Mouse (Mus musculus): ENCODE measurements around the gene Hoxa6.

Gene Hoxa6

DNA sequence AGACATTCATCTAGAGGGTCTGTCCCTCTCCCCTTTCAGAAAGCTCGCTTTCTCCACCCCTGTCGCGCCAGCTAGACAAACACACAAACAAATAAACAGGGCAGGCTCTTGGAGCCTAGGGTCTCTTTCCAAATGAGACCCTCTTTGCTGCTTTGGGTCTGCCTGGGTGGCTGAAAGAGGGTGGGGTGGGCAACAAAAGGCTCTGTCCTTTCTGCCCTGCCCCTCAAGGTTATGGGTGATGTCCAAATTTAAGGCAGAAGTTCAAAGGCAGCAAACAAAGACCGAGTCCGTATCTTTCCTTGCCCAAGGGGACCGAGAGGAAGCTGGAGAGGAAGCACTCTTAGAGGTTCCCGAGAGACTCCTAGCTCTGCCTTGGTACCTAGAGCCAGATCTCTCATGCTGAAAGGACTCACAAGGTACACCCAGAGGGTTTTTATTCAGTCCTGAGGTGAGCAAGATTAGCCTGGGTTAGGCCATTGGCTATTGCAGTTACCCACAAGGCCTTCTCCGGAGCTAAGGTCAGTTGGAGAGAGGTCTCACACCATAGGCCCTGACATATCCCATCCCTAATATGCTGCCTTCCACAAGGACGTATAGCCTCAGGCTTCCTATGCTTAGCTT, 32.6 kb upstream of the Hoxa6 start:
- DNase-seq (ENCODE audit: low spot score in 2 of 2) = no peak

DNA sequence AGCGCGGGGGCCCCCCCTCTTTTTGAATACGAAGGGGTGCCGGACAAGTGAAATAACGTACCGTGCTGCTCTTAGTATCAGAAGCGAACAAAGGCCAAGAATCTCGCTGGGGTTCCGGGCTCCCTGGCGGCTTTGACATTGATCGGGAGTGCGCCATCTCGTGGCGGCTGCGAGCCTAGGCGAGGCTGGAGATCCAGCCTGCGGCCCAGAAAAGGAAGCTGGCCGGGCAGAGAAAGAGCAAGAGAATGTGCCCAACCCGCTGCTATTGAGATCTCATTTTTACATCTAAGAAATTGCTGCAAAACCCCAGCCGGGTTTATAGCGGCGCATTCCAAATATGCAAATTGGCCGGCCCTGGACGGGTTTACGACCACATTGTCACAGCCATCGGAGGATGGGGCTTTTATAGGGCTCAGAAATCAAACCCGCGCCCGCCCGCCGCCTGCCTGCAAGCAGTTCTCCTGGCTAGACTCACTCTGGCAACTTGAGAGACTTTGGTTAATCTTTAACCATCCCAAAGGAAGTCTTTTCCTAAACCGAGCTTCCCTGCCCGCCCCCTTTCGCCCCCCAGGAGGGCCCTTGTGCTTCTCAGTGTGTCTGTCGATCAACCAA, 32.0 kb upstream of the Hoxa6 start, which contains the start of gene Hoxa10:
TSS of gene Hoxa10 (minus strand) at position 466 of the 612 bp plus-strand sequence.
- peak; percentile 56 to 60 for DNase-seq (ENCODE audit: low spot score in 2 of 2)

DNA sequence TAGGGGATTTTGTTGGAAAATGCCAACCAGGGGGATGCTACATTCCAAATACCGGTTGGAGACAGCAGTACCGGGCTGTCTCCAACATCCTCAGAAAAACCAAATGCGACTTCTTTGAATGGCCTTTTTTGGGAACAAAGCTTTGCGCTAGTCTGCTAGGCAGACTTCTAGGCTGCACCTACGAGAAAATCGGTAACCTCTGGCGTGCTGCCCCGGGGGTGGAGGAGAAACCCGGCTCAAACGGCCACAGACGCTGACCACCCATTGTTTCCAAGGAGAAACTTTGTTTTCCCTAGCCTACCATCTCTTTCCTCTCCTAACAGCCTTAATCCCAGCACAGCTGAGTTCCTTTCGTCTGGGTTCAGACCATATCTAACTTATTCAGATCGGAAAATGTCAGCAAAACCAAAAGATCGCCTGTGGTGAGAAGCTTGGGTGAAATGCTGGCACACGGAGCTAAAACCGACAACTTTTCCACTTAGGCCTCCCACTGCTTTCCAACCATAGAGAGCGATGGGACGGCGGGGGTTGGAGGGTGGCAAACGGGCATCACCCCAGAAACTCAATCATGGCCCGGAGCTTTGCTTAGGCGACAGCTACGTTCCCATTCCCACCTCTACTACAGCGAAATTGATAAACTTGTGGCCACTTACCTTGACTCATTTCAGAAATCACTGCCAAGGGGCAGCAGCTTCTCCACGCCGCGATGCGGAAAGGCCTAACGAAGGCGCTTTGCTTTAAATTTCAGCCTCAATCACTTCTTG, 31.3 kb upstream of the Hoxa6 start:
- DNase-seq (ENCODE audit: low spot score in 2 of 2) = no peak

DNA sequence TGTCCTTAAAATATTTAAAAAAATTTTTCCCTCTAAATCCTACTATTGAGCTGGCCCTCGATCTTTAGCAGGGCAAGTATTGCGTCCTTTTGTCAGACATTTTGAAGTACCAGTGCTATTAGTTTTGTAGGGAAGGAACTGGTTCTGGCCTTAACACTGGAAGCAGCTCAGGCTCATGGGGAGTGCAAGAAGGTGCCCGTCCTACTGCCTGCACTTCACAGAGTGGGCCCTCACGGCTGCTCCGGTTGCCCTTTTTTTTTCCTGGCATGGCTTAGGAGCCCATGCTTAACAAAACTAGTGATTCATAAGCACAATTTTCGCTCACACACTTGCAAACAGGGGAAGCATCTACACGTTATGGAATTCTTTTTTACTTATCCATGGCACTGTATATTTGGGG, 30.5 kb upstream of the Hoxa6 start:
- no peak for DNase-seq (ENCODE audit: low spot score in 2 of 2)

DNA sequence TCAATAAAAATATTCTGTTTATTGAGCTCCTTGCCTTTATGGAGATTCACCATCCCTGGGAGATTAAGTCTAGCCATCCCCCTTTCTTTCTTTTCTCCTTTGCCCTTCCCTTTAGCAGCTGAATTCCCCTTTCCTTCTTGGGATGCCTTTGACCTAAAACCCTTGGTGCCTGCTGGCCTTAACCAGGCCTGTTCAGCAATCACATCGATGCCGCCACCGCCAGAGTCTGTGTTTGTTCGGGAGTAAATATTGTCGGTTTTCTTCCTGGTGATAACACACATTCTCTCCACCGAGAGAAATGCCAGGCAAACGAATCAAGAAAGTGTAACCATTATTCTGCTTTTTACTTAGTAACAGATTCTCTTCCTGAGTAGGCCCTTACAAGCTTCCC, 29.6 kb upstream of the Hoxa6 start:
- DNase-seq (ENCODE audit: low spot score in 2 of 2) = no peak

DNA sequence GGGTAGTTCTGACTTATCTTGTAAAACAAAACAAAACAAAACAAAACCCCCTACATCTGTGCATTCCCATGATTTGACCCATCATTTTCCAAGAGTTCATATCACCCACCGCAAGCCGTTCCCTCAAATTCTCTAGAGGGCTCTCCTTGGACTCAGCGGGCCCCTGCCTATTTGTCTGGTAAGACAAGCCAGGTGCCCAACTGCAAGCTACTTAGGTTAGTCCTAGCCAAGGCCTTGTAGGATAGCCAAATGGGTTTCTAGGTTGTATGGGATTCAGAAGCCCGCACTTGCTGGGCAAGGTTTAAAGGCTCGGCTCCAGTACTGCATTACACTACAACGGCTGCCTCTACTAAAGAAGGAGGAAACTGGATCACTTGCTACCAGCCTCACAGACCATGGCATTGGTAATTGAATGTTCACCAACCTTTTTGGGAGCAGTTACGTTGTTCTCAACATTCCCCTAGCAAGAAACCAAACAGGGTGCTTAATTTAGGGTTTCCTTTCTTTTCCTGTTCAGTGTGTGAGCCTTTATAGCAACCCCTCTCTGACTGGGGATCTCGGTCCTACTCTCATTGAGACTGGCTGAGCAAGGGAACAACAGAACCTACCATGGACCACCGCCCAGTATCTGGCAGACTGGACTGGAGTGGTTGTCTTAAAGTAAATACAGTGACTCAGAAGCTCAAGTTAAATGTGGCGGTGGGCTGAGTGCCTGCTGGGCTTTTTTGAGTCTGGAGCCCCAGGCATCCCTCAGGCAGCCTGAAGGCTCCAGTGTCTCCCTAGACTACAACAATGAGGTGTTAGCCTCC, 29.0 kb upstream of the Hoxa6 start:
- no peak for DNase-seq (ENCODE audit: low spot score in 2 of 2)

DNA sequence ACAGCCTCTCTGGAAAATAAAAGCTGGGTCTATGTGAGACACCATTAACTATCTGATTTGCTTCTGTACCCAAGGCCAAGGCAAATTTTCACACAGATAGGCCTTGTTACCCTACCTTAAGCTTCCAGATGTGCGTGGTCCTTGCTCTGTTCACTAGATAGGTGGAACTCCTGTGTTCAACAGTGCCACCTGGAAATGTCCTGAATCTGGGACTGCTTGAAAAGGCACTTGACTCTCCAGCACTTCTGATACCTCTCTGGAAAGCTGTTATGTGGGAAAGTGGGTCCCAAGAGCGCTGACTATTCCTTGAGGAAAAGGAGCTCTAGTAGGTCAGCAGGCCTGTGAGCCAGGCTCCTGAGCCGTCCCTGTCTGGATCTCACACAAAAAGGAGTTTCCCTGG, 28.3 kb upstream of the Hoxa6 start:
- no peak for DNase-seq (ENCODE audit: low spot score in 2 of 2)

DNA sequence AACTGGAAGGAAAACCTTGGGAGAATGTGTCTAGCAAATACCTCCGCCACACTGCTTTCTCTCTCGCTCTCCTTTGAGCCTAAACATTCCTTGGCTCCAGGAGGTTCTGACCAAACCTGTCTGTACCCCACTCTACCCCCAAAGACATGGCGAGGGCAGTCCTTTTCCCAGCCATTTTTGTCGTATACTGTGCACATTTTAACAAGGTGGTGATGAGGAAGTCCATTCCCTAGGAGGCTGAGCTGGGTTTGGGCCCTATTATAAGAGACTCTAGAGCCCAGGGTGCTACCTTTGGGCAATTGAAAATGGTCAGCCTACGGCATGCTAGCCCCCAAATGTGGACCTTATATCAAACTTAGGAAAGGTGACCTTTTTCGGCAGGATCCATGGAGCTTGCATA, 27.3 kb upstream of the Hoxa6 start:
- no peak for DNase-seq (ENCODE audit: low spot score in 2 of 2)

DNA sequence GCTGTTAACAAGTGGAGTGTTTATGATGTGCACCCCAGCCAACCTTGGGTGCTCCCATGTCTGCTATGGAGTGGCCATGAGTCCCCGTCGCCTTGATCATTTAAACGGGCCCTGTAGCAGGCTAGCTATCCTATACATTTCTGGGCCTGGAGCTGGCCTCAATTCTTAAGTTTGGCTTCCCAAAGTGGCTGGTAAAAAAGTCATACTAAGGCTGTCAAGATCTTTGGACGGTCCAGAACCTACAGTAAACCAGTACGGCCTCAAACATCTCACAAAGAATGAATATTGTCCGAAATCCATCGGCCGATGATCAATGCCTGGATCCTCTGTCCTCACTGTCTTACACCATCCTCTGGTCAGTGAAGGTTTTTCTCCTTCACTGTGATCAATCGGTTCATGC, 26.7 kb upstream of the Hoxa6 start:
- DNase-seq (ENCODE audit: low spot score in 2 of 2) = no peak

DNA sequence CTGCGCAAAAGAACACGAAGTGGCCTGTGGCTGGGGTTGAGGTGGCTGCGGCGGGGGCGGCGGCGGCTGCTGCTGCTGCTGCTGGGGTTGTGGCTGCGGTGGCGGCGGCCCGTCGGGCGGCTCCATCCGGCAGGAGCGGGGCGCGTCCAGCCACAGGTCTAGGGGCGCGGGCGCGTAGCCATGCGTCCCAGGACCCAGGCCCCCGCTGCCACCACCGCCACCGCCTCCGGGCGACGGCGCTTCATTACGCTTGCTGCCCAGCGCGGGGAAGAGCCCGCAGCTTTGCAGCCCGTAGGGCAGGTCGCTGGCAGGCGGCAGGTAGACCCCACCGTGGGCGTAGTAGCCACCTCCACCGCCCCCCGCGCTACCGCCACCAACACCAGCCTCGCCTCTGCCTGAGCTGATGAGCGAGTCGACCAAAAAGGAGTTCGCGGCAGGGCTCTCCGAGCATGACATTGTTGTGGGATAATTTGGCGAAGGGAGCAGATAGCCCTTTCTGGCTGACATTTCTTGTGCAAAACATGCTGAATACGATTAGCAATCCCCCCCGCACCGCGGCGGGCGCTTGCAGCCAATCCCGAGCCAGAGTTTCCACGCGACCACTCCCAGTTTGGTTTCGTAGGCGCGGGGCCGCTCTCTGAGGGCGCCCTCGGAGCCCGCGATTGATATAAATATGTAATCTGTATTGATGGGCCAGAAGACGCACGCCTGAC, 26.1 kb upstream of the Hoxa6 start:
- no peak for DNase-seq (ENCODE audit: low spot score in 2 of 2)

DNA sequence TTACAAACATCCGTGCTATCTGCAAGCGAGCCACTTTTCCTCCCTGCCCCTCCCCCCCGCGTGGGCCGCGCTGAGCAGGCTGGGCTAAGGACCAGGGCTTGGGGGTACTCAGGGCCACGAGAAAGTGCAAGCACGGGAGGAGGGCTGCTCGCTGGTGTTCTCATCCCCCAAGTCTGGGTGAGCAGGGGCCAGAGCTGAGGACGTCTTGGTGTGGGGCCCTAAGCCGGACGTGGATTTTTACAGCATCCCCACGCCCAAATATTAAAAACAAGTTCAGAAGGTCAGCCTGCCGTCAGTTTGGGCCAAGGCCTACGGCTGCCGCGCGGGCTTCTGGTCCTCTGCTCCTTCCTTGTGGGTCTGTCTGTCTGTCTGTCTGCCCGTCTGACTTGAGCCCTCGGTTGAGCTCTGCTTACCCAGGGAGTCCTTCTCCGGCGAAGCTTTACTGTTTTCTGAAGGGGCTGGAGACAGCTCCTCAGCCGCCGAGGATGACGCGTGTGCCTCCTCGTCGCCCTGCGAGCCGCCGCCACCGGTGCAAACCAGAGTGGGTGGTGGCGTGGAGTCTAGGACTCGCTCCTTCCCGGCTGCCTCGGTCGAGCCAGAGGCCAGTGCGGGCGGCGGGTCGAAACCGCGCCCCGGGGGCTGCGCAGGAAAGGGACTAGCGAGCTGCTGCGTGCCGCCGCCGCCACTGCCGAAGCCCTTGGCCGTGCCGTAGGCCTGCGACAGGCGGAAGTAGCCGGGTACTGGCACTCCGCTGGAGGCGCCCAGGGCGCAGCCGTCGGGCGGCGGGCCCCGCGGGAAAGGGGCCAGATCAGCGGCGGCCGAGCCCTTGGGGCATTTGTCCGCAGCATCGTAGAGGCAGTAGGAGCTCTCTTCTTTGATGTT, 25.3 kb upstream of the Hoxa6 start:
- no peak for DNase-seq (ENCODE audit: low spot score in 2 of 2)

DNA sequence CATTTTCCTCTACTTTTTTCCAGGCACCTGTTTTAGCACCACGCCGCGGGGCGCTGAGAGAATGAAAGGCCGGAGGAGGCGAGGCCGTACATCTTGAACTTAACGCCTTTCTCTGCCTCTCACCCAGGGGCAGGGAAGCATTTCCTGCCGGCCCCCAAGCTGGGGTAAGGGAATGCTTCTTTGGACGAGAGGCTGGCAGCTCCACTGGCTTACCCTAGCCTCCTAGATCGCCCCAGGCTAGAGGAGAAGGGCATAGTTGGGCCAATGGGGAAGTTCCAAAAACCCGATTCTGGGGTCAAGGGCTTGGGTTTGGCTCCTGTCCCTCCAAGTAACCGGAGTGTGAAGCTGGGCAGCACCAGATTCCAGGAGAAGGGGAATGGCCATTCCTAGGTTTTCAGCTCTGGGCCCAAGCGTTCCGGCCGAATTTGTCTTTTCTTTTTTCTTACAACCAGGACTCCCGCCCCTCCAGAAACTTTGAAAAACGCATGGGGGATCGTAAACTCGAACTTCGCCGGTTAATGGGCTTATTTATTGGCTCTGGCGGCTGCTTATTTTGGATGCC, 24.5 kb upstream of the Hoxa6 start:
- no peak for DNase-seq (ENCODE audit: low spot score in 2 of 2)

DNA sequence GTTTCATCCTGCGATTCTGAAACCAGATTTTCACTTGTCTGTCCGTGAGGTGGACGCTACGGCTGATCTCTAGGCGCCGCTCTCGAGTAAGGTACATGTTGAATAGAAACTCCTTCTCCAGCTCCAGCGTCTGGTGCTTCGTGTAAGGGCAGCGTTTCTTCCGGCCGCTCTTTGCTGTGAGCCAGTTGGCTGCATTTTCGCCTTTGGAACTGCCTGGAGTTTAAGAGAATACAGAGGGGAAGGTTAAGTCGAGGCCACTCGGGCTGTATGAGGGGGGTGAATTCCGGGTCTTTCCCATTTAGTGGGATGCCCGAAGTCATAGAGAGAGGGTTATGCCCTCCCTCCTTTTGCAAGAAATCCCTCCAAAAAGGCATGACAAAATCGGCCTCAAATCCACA, 24.0 kb upstream of the Hoxa6 start:
- no peak for DNase-seq (ENCODE audit: low spot score in 2 of 2)

DNA sequence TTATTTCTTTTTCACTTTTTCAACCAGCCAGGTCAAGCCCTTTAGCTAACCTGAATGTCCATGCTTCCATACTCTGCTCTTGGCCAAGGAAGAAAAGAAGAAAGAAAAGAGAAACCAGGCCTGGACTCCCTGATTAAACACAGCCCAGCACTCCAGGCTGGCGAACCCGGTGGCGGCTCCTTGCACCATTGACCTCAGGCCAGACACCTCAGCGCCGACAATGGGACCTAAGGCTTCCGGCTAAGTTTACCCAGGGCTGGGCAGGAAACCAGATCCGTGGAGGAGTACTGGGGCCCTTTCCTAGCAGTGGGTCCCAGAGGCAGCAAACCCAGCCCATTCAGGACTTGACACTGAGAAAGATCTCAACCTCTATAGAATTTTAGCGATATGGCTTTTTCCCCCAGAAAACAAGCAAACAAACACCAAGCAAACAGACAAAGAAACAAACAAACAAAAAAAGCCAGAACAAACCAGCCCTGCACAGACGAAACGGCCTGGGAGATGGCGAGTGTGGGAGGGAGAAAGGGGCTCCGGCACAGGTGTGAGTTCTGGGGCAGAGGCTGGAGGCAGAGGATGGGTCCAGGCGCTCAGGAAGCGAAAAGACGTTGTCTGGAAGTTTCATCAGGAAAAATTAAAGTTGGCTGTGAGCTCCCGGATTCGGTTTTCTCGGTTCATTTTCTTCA, 23.5 kb upstream of the Hoxa6 start:
- no peak for DNase-seq (ENCODE audit: low spot score in 2 of 2)

DNA sequence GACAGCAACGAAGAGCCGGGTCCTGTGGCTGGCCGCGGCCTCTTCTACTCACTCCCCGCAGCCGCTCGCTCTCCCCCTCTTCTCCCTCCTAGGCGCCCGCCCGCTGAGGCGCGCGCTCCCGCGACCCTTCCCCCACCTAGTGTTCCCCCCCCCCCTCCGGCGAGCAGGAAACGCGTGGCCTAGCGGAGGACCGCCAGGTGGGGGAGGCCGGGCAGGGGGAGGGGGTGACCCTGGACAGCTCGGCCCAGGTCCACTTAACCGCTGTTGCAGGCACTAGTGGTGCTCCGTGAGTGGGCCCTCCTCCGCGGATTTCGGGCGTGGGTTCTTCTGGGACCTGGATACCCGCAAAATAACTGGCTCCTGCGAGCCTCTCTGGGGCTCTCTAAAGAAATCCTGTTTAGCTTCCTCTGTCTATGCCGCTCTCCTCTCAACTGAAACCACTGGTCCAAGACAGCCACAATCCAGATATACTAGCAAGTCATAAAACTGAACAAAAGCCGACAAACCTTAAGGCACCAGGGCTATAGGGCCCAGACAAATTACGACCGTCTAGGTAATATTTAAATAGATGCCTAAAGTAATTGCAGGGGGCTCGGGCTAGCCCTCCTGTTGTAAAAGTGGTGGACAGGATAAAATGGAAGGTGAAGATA, 22.1 kb upstream of the Hoxa6 start, which contains the start of gene Hoxa9:
TSS of gene Hoxa9 (minus strand) at position 574 of the 650 bp plus-strand sequence.
- DNase-seq (ENCODE audit: low spot score in 2 of 2) = no peak

DNA sequence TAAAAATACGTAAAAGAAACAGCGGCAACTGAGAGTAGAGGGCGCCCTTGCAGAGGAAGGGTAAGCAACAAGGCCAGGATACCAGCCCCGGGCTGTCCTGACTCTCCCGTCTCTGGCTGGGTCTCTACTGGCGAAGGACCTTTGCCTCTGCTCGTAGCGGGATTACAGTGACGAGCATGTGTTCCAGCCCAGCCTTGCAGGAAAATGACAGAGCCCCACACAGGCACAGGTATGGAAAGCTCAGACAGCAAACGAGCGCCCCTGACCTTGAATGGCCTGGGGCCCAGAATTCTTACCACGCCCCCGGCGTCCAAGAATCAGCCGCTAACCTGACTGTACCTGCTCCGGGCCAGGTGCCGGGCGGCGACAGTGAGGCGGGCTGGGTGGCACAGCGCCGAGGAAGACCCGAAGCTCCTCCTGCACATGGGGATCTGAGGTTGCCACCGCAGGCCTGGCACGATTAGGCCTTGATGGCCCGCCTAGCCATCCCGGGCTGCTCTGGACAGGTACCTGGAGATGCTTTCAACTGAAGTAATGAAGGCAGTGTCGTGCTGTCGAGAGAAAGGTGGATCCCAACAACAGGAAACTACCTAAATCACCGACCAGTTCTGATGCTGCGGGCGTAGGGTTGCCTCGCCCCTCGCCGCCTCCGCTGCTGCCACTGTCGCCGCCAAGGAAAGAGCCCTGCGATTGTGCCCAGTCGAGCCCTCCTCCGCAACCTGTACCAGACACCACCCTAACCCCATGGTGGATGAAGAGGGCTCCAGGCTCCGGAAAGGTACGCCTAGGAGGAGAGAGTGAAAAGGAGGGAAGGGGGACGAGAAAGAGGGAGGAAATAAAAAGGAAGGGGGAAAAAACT, 21.3 kb upstream of the Hoxa6 start:
- DNase-seq (ENCODE audit: low spot score in 2 of 2) = no peak

DNA sequence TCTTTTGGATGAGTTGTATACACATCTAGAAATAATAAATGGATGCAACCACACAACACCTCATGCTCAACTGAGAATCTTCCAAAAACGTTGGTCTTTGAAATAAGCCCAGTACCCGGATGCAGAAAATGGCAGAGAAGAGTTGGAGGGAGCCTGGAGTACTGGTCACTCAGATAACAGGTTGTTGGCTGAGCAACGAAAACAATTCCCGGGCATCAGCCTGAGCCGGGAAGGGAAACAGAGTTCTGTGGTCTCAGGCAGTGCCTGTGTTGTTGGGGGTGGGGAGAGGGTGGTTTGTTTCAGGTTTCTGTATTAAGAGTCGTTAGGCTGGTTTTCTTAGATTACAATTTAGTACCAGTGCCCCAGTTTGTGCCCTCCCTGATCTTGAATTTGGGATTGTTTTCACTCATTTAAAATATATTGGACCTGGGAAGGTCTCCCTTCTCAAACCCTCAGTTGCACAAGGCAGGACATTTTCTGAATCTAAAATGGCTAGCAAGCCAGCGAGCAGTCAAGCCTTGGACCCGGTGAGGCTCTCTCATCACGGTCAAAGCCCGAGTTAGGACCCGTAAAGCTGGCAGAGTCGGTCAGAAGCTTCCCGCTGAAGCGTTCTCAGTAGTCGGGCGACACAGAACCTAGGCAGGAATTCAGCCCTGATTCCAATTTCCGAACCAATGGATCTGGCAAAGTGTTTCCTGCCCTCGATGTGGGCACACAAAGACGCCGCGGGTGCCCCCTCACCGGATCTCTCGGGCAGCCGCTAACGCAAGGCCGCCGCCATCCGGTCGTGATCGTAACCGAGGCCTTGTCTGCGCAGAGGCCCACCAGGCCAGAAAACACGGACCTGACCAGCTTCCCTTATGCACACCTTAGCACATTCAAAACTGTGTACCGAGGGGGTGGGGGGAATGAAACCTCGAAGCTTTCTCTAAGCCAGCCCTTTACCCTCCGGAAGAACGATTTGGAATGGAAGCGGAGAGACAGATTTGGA, 20.2 kb upstream of the Hoxa6 start:
- DNase-seq (ENCODE audit: low spot score in 2 of 2) = no peak
